Mouse (Mus musculus) kidney, embryonic 14.5 days (tissue): Measurements from ENCODE around the gene Rprd2. TPM values are rescaled to one million over a fixed set of nuclear protein-coding genes. Genes with fewer than 3 reads are reported as not detected.

Source experiments
- ATAC-seq: fragments of 200-750 bp; cut with Nextera tagmentation; 2 replicates; pipeline ENCODE4 v1.8.0; 2017; ENCODE audit warnings: moderate number of reproducible peaks, mild to moderate bottlenecking, moderate TSS enrichment, moderate library complexity; ENCODE audit not compliant: low FRiP score, low TSS enrichment
- H3K27ac ChIP-seq: fragments of 300-500 bp; sonication (generic); 2 replicates; pipeline ENCODE4 v1.5.1; 2014; ENCODE audit warnings: low read depth, mild to moderate bottlenecking, low read length, moderate library complexity, mixed read lengths
- H3K27me3 ChIP-seq: fragments of 300-500 bp; sonication (generic); 2 replicates; pipeline ENCODE4 v1.6.1; 2014; ENCODE audit warnings: mild to moderate bottlenecking, low read length; ENCODE audit not compliant: control insufficient read depth, insufficient read depth
- H3K36me3 ChIP-seq: fragments of 300-500 bp; sonication (generic); 2 replicates; pipeline ENCODE4 v1.6.1; 2014; ENCODE audit warnings: low read length, mixed read lengths; ENCODE audit not compliant: control insufficient read depth, insufficient read depth
- H3K4me1 ChIP-seq: fragments of 300-500 bp; sonication (generic); 2 replicates; pipeline ENCODE4 v1.6.1; 2014; ENCODE audit warnings: low read length, mixed read lengths; ENCODE audit not compliant: control insufficient read depth, insufficient read depth
- H3K4me2 ChIP-seq: fragments of 300-500 bp; sonication (generic); replicated peaks from 2 replicates; pipeline ENCODE4 v1.6.1; 2014; ENCODE audit warnings: low read depth, mild to moderate bottlenecking, low read length
- H3K4me3 ChIP-seq: fragments of 300-500 bp; sonication (generic); 2 replicates; pipeline ENCODE4 v1.5.1; 2014; ENCODE audit warnings: mild to moderate bottlenecking, low read length
- H3K9ac ChIP-seq: fragments of 300-500 bp; sonication (generic); 2 replicates; pipeline ENCODE4 v1.6.1; 2014; ENCODE audit warnings: low read depth, mild to moderate bottlenecking, low read length, moderate library complexity
- H3K9me3 ChIP-seq: fragments of 300-500 bp; sonication (generic); 2 replicates; pipeline ENCODE4 v1.6.1; 2016; ENCODE audit warnings: low read length; ENCODE audit not compliant: control insufficient read depth
- WGBS: fragments of 180-500 bp; shearing (Covaris S2); extraction: QIAGEN DNeasy Blood & Tissue Kit; methylation state at CpG from one replicate; pipeline ENCODE4 v1.1.7; 2014; 5-methylcytosine and 5-hydroxymethylcytosine counted together
- polyA plus RNA-seq: library from polyadenylated mRNA; unstranded; fragments of >200 nt; fragmentation: Nextera tagmentation; extraction: Ambion mirVana; gene quantifications from 2 replicates; pipeline ENCODE4 v1.2.1, GENCODE M21; 2014

Rprd2 gene
- polyA plus RNA-seq, 1 experiment from 2014 or later = 27.2 TPM

DNA sequence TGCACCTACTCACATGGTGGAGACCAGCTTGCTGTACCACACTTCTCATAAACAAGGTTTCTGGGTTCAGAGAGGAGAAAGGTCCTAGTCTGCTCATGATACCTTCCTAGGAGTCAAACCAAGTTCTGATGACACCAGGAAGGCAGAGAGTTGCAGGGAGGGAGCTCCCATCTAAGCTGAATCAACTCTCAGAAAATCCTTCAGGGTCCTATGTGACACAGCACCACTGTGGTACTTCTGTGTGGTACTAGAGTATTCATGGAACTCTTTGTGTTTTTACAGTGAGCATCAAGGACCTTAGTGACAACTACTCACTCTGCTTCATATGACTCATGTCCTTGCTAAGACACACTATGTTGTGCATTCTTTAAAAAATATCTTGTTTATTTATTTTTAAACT is 58.0 kb downstream of the Rprd2 start:
- H3K4me3 ChIP-seq = no peak overlapping the region
- ATAC-seq = no peak
- no peak overlapping the region for H3K4me2 ChIP-seq
- H3K4me1 ChIP-seq = no peaks in the 10 kb centered on the region
- no peaks in the 10 kb centered on the region for H3K9me3 ChIP-seq
- H3K27me3 ChIP-seq = no peaks in the 10 kb centered on the region
- no peak overlapping the region for H3K27ac ChIP-seq
- H3K9ac ChIP-seq = no peak overlapping the region
- peaks cover 22% of the 10 kb centered on the region for H3K36me3 ChIP-seq

DNA sequence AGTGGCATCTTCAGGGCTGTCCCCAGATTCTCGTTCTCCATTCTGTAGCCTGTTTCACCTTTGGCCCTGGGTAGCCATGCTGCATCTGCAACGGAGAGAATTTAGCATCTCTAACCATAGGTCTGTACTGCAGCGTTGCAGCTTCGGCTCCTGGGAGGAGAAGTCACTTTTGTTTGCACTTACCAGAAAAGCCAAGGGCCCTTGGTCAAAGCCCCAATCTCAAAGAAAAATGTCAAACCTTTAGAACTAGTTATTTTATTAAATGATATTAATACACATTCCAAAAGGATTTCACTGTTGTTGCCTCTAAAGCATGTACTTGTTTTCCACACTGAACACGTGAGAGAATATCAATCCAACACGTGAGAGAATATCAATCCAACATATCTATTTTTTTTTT is 58.6 kb downstream of the Rprd2 start, which contains the start of gene Tars2:
TSS of gene Tars2 (minus strand) at position 101 of the 400 bp plus-strand sequence.
- WGBS = 81% methylated on average over 6 of the region's 6 CpGs
- Histone ChIP-seq H3K4me1 (no peaks in the 10 kb centered on the region), H3K27me3 (no peaks in the 10 kb centered on the region), H3K4me3 (no peak within 1 kb of the TSS), H3K9ac (no peak within 1 kb of the TSS), H3K27ac (no peak within 1 kb of the TSS), H3K9me3 (no peaks in the 10 kb centered on the region), H3K4me2 (no peak within 1 kb of the TSS), H3K36me3 (peaks cover 16% of the 10 kb centered on the region)
- no peak for ATAC-seq

DNA sequence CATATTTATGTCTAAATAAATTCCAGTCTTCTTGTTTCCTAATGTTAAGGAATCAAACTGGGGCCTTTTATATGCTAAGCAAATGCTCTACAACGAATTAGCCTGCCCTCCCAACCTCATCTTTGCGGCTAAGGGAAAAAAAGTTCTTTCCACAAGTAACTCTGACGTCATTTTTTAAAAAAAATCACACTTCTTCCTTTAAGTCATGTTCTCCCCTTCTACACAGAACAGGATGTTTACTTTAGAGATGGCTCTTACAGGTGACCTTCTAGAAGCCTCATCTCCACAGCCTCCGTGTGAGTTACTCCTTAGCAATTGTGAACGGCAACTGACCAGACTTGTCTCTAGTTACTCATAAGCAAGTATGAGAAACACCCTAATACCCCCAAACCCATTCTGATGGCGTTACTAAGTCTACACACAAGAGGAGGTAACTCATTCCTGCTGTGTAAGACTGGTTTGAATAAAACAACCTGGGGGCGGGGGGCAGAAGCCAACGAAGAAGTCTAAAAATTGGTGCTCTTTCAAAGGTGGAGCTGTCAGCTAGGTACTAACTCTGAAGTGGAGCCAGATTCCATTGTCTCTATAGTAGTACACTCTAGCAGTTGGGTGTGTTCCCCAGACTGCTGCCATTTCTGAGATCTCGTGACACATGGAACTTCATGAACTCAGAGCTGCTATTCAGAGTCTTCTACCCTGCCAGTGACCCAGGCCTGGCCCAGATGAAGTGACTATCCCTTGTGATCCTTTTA is 60.0 kb downstream of the Rprd2 start:
- no peak for ATAC-seq
- Histone ChIP-seq H3K27ac (no peak overlapping the region), H3K4me2 (no peak overlapping the region), H3K27me3 (no peaks in the 10 kb centered on the region), H3K36me3 (peaks cover 2% of the 10 kb centered on the region), H3K4me3 (no peak overlapping the region), H3K9me3 (no peaks in the 10 kb centered on the region), H3K9ac (no peak overlapping the region), H3K4me1 (no peaks in the 10 kb centered on the region)
- 49% methylated on average over 9 of the region's 9 CpGs for WGBS

DNA sequence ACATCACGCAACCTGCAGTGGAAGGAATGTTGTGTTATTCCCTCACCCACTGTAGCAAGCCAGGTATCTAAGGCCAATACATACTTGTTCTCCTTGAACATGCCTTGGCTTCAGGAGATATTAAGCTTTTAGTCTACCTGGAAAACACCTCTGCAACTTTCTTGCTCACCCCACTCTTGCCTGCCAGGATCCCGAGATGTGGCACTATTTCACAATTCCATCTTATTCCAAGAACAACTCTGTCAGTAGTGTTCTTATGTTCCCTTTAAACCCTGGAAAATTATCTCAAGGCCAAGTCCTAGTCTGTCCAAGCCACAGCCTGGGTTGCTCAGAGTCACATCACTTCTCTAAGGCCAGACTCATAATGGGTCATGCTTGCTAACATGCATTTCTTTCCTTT is 61.9 kb downstream of the Rprd2 start:
- H3K36me3 ChIP-seq = peaks cover 8% of the 10 kb centered on the region; the same call in 1 of the 2 replicates
- no peak for ATAC-seq
- H3K4me3 ChIP-seq = no peak overlapping the region
- 89% methylated on average over 2 of the region's 2 CpGs for WGBS
- H3K27me3 ChIP-seq = no peaks in the 10 kb centered on the region
- H3K4me2 ChIP-seq = no peak overlapping the region
- H3K9me3 ChIP-seq = no peaks in the 10 kb centered on the region
- H3K27ac ChIP-seq = no peak overlapping the region
- no peaks in the 10 kb centered on the region for H3K4me1 ChIP-seq
- H3K9ac ChIP-seq = no peak overlapping the region

DNA sequence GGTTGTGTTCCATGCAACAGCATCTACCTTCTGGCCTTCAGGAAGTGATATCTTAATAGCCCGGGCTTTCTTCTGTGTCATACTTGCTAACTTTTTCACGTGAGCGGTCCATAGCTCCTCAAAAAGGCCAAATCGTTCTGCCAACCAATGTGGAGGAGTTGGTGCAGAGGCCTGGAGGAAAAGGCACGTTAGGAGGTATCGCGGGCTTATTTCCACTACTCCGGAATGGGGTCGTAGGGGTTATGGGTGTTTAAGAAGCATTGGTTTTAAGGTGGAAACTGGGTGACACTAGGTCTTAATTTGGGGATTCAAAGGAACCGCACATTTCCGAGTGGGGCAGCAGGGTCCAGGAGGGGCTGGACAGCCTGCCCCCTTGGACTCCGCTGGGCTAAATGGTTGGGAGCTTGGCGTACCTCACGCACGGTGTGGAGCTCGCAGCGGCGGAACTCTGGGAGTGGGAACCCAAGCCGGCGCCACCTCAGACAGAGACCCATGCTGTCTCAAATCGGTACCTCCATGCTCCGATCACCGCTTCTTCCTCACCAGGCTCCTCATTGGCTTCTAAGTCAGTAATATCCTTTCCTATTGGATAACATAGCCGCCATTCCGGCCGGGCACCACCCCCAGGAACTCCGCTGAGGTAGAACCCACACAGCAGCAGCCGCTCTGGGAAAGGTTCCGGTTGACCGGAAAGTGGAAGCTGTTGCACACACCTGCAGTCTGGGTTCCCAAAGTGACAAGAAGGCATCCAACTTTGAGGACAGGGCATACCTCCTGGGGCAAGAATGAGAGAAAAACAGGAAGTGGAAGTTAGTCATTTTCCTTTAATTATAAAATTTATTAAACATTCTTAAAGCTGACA is 64.1 kb downstream of the Rprd2 start:
- H3K4me2 ChIP-seq = peak overlapping the region; percentile 61
- H3K36me3 ChIP-seq = peaks cover 30% of the 10 kb centered on the region
- WGBS = 1% methylated on average over 30 of the region's 30 CpGs
- H3K27ac ChIP-seq = peak overlapping the region; percentile 12; the same call in 1 of the 2 replicates
- no peaks in the 10 kb centered on the region for H3K27me3 ChIP-seq
- H3K9me3 ChIP-seq = no peaks in the 10 kb centered on the region
- H3K9ac ChIP-seq = peak overlapping the region; percentile 73
- H3K4me1 ChIP-seq = no peaks in the 10 kb centered on the region
- ATAC-seq = peak; percentile 97
- peak overlapping the region; percentile 79 for H3K4me3 ChIP-seq

DNA sequence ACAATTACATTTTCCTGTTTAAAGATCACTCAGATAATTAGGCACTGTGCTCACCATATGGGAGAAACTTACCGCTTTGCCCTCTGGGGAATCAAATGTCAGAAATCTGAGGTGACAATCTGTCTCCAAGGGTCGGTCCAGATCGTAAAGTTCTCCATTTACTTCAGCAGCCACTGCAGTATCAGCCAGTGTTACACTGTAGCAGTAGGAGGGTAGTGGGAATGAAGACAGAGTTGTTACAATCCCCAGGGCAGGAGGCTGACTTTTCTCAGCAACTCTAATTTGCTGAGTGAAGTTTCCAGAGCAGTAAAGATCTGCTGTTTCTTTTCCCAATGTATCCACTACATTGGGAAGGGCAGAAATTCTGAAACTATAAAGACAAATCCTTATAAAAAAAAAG is 65.7 kb downstream of the Rprd2 start:
- WGBS = 34% methylated on average over 3 of the region's 3 CpGs
- no peak overlapping the region for H3K4me3 ChIP-seq
- H3K36me3 ChIP-seq = peaks cover 46% of the 10 kb centered on the region
- no peak overlapping the region for H3K27ac ChIP-seq
- ATAC-seq = no peak
- H3K4me1 ChIP-seq = no peaks in the 10 kb centered on the region
- H3K27me3 ChIP-seq = no peaks in the 10 kb centered on the region
- H3K4me2 ChIP-seq = no peak overlapping the region
- no peaks in the 10 kb centered on the region for H3K9me3 ChIP-seq
- H3K9ac ChIP-seq = no peak overlapping the region

DNA sequence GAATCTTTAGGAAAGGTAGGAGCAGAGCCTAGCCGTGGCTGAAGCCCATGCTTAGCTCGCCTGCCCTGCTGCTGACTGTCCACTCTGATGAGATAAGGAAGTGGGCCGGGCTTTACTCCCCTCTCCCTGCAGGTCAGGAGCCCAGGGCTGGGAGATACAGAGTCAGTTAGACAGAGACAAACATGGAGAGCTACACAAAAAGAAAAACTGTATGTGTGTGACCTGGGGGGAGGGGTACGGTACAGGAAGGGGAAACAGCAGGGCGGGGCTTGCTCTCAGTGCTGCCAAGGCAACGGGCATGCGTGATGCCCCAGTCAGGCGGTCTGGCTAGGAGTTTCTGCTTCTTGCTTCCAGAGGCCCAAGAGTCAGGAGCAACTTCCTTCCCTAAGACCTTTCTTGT is 78.3 kb downstream of the Rprd2 start:
- H3K4me3 ChIP-seq = no peak overlapping the region
- H3K27ac ChIP-seq = peak overlapping the region; percentile 78
- 38% methylated on average over 8 of the region's 8 CpGs for WGBS
- H3K27me3 ChIP-seq = no peaks in the 10 kb centered on the region
- no peak overlapping the region for H3K9ac ChIP-seq
- no peaks in the 10 kb centered on the region for H3K9me3 ChIP-seq
- peaks cover 42% of the 10 kb centered on the region for H3K36me3 ChIP-seq
- H3K4me2 ChIP-seq = no peak overlapping the region
- ATAC-seq = peak; percentile 47
- H3K4me1 ChIP-seq = peaks cover 20% of the 10 kb centered on the region

DNA sequence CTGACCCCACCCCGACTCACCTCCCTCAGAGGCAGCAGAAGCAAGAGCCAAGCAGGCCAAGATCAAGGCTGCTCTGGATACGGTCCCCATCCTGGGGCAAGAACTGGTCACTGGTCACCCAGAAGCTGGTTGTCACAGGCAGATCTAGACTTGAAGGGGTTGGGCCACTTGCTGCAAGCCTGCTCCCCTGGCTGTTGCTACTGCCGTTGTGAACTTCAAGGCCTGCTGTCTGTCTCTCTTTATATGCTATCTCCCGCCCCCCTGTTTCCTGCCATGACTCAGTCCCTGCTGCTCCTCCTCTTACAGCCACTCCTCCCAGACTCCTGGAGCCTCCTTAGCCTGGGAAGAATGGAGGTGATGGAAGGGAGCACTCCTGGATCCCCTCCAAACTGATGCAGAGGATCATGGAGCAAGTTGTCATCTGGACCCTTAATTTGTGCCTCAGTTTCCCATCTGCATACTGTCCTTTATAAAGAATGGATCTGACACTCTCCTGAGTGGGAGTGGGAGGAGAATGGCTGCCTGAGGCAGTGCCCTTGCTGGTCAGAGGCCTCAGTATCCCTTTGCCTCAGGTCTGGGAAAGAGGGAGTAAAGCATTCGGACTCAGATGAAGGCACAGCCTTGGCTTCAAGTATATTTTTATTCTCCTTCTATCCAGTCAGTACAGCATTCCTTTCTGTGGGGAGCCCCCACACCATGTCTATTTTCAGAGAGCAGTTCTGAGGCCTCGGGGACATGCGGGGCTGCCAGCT is 79.1 kb downstream of the Rprd2 start, which contains the start of gene Ecm1:
TSS of gene Ecm1 (minus strand) at position 217 of the 752 bp plus-strand sequence.
- peaks cover 20% of the 10 kb centered on the region for H3K4me1 ChIP-seq
- 58% methylated on average over 7 of the region's 7 CpGs for WGBS
- peak; percentile 41; the same call in 1 of the 2 replicates for ATAC-seq
- peak within 1 kb of the TSS; percentile 22 for H3K4me3 ChIP-seq
- no peaks in the 10 kb centered on the region for H3K9me3 ChIP-seq
- H3K4me2 ChIP-seq = peak within 1 kb of the TSS; percentile 39
- no peaks in the 10 kb centered on the region for H3K27me3 ChIP-seq
- peak within 1 kb of the TSS; percentile 78 for H3K27ac ChIP-seq
- H3K36me3 ChIP-seq = peaks cover 42% of the 10 kb centered on the region
- peak within 1 kb of the TSS; percentile 32; the same call in 1 of the 2 replicates for H3K9ac ChIP-seq
